Mouse (Mus musculus): Measurements from ENCODE around the gene Slc40a1. TPM values are rescaled to one million over a fixed set of nuclear protein-coding genes. Genes with fewer than 3 reads are reported as not detected.

Gene Slc40a1
- polyA plus RNA-seq, 1 experiment from 2014 or later = 30.8 TPM

DNA sequence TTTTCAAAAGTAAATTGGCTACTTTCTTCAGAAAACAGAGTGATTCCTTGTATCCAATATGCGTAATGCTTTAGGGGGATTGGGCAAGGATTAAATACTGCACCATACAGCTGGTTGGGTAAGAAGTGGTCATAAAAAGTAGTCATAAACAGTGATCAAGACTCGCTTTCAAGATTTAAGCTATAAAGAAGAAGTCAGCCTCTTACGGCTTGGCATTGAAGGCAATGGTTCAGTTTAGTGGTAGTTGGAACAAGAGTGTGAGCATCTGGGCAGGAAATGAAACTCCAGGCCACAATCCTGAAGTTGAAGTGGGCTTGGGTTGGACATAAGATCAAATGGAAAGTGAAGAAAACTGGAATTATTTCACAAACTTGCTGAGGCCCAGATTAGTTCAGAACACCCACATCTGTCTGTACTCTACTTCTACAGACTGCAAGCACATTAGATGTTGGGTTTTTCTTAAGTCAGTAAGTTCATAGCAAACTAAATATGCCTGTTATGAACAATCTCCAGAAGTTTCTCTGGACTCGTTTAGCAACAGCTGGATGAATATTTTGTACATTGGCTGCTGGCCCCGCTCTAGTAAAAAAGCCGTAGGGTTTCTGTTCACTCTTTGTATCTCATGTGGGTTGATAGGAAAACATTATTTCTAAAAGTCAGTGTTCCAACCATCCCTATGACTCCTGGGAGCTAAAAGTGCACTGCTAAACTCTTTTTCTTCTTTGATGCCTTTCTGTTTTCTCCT lies 32.0 kb downstream of the Slc40a1 start:
- no peak overlapping the region for H3K4me2 ChIP-seq (ENCODE audit: low read length)
- no peak overlapping the region for H3K27ac ChIP-seq (ENCODE audit: low read length)
- no peaks in the 10 kb centered on the region for H3K27me3 ChIP-seq (ENCODE audit: control insufficient read depth, insufficient read depth, low read depth, low read length)
- no peaks in the 10 kb centered on the region for H3K9me3 ChIP-seq (replicated peaks; ENCODE audit: control insufficient read depth, low read length, poor library complexity, severe bottlenecking)
- no peaks in the 10 kb centered on the region for H3K36me3 ChIP-seq (ENCODE audit: control insufficient read depth, insufficient read depth, low read length)
- 93% methylated on average over 6 of the region's 6 CpGs for WGBS
- H3K4me1 ChIP-seq (ENCODE audit: control insufficient read depth, insufficient read depth, low read length) = no peaks in the 10 kb centered on the region
- H3K9ac ChIP-seq (ENCODE audit: low read depth, low read length) = no peak overlapping the region
- H3K4me3 ChIP-seq (ENCODE audit: low read depth, low read length) = no peak overlapping the region
- no peak for ATAC-seq

DNA sequence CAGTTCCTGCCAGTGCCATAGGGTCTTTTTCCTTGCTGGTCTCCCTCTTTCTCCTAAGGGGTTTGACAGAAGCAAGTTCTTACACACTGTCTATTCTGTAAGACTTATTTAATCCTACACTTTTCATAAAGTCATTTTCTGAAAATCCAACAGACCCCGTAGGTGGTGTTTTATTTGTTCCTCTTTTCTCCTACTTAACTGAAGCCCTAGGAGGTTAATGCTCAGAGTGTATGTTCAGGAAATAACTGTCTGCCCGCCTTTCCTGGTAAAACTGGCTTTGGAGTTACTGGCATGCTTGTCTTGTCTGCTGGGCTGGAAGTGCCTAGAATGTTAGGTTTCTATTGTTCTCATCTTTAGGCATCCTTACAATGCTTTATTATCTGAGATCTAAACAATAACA lies 34.3 kb downstream of the Slc40a1 start:
- ATAC-seq = no peak
- Histone ChIP-seq H3K27me3 (ENCODE audit: control insufficient read depth, insufficient read depth, low read depth, low read length) (no peaks in the 10 kb centered on the region), H3K9me3 (replicated peaks; ENCODE audit: control insufficient read depth, low read length, poor library complexity, severe bottlenecking) (no peaks in the 10 kb centered on the region), H3K4me1 (ENCODE audit: control insufficient read depth, insufficient read depth, low read length) (no peaks in the 10 kb centered on the region), H3K27ac (ENCODE audit: low read length) (no peak overlapping the region), H3K36me3 (ENCODE audit: control insufficient read depth, insufficient read depth, low read length) (no peaks in the 10 kb centered on the region), H3K9ac (ENCODE audit: low read depth, low read length) (no peak overlapping the region), H3K4me2 (ENCODE audit: low read length) (no peak overlapping the region), H3K4me3 (ENCODE audit: low read depth, low read length) (no peak overlapping the region)
- WGBS = 78% methylated on average over 2 of the region's 2 CpGs

DNA sequence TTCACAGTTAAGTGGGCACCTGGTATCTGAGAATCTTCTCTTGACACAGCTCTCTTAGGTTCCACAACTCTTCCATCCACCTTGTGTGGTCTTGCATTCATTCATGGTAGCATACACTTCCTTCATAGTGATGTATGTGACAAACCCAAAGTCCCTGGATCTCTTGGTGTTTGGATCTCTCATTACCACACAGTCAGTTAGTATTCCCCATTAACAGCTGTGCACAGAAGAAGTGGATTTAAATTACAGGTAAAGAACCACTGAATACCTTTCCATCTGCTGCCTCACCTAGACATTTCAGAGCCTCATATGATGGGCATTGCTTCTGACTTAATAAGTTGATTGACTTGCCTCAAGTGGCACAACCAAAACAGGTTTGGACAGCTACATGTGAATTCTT lies 36.1 kb downstream of the Slc40a1 start, which contains the start of gene Gm5269:
TSS of gene Gm5269 (minus strand) at position 101 of the 400 bp plus-strand sequence.
- Histone ChIP-seq H3K9me3 (replicated peaks; ENCODE audit: control insufficient read depth, low read length, poor library complexity, severe bottlenecking) (no peaks in the 10 kb centered on the region), H3K27me3 (ENCODE audit: control insufficient read depth, insufficient read depth, low read depth, low read length) (no peaks in the 10 kb centered on the region), H3K4me3 (ENCODE audit: low read depth, low read length) (no peak within 1 kb of the TSS), H3K4me2 (ENCODE audit: low read length) (no peak within 1 kb of the TSS), H3K9ac (ENCODE audit: low read depth, low read length) (no peak within 1 kb of the TSS), H3K27ac (ENCODE audit: low read length) (no peak within 1 kb of the TSS), H3K4me1 (ENCODE audit: control insufficient read depth, insufficient read depth, low read length) (no peaks in the 10 kb centered on the region), H3K36me3 (ENCODE audit: control insufficient read depth, insufficient read depth, low read length) (no peaks in the 10 kb centered on the region)
- no peak for ATAC-seq

DNA sequence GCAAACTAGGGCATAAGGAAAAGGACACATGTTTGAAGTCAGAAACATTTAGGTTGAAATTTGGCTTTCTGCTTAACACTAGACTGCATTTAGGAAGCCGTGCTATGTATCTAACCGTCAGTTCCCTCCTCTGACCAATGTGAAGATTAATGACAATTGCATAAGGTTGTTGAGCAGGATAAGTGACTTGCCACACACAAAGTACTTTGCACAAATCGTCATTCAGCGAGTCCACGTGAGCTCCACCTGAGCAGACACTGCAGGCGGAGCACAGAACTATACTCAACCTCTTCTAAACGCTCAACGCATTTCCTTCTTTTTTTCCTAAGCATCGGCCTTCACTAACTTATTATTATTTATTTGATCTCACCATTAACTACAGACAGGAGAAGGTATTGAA lies 39.5 kb downstream of the Slc40a1 start:
- no peak overlapping the region for H3K9ac ChIP-seq (ENCODE audit: low read depth, low read length)
- no peak for ATAC-seq
- no peak overlapping the region for H3K27ac ChIP-seq (ENCODE audit: low read length)
- no peaks in the 10 kb centered on the region for H3K4me1 ChIP-seq (ENCODE audit: control insufficient read depth, insufficient read depth, low read length)
- WGBS = 90% methylated on average over 9 of the region's 9 CpGs
- H3K4me2 ChIP-seq (ENCODE audit: low read length) = no peak overlapping the region
- no peaks in the 10 kb centered on the region for H3K27me3 ChIP-seq (ENCODE audit: control insufficient read depth, insufficient read depth, low read depth, low read length)
- H3K9me3 ChIP-seq (replicated peaks; ENCODE audit: control insufficient read depth, low read length, poor library complexity, severe bottlenecking) = no peaks in the 10 kb centered on the region
- no peaks in the 10 kb centered on the region for H3K36me3 ChIP-seq (ENCODE audit: control insufficient read depth, insufficient read depth, low read length)
- no peak overlapping the region for H3K4me3 ChIP-seq (ENCODE audit: low read depth, low read length)

DNA sequence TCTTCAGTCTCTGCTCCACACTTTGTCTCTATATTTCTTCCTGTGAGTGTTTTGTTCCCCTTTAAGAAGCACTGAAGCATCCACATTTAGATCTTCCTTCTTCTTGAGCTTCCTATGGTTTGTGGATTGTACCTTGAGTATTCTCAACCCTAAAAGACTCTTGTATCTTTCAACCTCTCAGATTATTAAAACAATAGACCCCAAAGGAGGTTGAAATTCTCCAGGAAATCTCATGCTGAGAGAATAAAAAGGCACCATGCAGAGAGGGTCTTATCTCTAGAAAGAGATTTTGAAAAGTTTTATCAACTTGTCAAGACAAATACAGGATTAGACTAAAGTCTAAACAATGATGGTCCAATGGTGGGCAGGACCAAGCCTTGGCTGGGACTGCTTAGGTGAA lies 42.9 kb downstream of the Slc40a1 start:
- ATAC-seq = no peak
- Histone ChIP-seq H3K27ac (ENCODE audit: low read length) (no peak overlapping the region), H3K4me3 (ENCODE audit: low read depth, low read length) (no peak overlapping the region), H3K9me3 (replicated peaks; ENCODE audit: control insufficient read depth, low read length, poor library complexity, severe bottlenecking) (no peaks in the 10 kb centered on the region), H3K4me1 (ENCODE audit: control insufficient read depth, insufficient read depth, low read length) (no peaks in the 10 kb centered on the region), H3K9ac (ENCODE audit: low read depth, low read length) (no peak overlapping the region), H3K27me3 (ENCODE audit: control insufficient read depth, insufficient read depth, low read depth, low read length) (no peaks in the 10 kb centered on the region), H3K4me2 (ENCODE audit: low read length) (no peak overlapping the region), H3K36me3 (ENCODE audit: control insufficient read depth, insufficient read depth, low read length) (no peaks in the 10 kb centered on the region)

DNA sequence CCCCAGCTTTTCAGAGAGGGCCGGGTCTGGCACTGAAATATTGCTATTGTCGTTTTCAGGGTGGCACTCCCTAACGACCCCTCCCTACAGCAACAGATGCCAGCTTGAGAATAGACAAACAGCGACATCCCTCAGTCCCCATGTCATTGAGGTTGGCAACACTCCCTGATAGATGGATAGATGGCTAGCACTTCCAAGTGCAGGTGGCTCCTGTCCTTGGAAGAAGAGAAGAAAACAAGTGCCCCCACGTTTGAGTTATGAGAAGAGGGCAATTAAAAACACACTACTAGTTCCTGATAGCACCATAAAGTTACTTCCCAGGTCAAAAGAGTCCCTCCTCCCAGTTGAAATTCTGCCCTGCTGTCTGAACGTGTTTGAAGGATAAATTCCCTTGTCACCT lies 44.2 kb downstream of the Slc40a1 start:
- H3K4me1 ChIP-seq (ENCODE audit: control insufficient read depth, insufficient read depth, low read length) = no peaks in the 10 kb centered on the region
- no peaks in the 10 kb centered on the region for H3K27me3 ChIP-seq (ENCODE audit: control insufficient read depth, insufficient read depth, low read depth, low read length)
- 72% methylated on average over 6 of the region's 6 CpGs for WGBS
- H3K4me3 ChIP-seq (ENCODE audit: low read depth, low read length) = no peak overlapping the region
- no peak overlapping the region for H3K27ac ChIP-seq (ENCODE audit: low read length)
- ATAC-seq = no peak
- no peak overlapping the region for H3K9ac ChIP-seq (ENCODE audit: low read depth, low read length)
- H3K9me3 ChIP-seq (replicated peaks; ENCODE audit: control insufficient read depth, low read length, poor library complexity, severe bottlenecking) = no peaks in the 10 kb centered on the region
- H3K4me2 ChIP-seq (ENCODE audit: low read length) = no peak overlapping the region
- no peaks in the 10 kb centered on the region for H3K36me3 ChIP-seq (ENCODE audit: control insufficient read depth, insufficient read depth, low read length)

DNA sequence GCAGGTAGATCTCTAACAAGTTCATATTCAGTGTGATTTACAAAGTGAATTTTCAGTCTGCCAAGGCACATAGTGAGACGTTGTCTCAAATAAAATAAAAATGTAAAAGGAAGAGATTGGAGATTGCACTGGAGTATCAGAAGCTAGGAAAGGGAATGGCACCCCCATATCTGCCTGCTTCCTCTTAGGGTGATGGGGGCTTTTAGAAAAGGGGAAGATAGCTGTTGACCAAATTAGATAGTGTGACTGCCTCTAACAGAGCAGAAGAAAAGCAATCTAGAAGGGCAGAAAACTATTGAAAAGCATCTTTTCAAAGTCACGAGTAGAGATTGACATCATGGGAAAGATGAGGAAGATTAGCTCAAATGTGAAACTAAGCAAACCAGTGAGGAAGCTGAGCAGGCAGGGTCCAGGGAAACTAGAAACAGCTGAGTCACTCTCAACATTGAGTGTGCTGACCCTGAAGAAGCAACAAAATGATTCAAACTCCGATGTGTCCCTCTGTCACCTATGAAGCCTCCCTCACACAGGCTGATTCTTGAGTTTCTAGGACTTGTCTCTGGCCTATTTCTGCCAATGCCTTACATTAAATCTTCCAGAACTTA lies 45.0 kb downstream of the Slc40a1 start:
- H3K4me3 ChIP-seq (ENCODE audit: low read depth, low read length) = no peak overlapping the region
- no peak overlapping the region for H3K4me2 ChIP-seq (ENCODE audit: low read length)
- no peaks in the 10 kb centered on the region for H3K27me3 ChIP-seq (ENCODE audit: control insufficient read depth, insufficient read depth, low read depth, low read length)
- no peaks in the 10 kb centered on the region for H3K9me3 ChIP-seq (replicated peaks; ENCODE audit: control insufficient read depth, low read length, poor library complexity, severe bottlenecking)
- H3K27ac ChIP-seq (ENCODE audit: low read length) = no peak overlapping the region
- H3K4me1 ChIP-seq (ENCODE audit: control insufficient read depth, insufficient read depth, low read length) = no peaks in the 10 kb centered on the region
- no peaks in the 10 kb centered on the region for H3K36me3 ChIP-seq (ENCODE audit: control insufficient read depth, insufficient read depth, low read length)
- 72% methylated on average over 3 of the region's 3 CpGs for WGBS
- H3K9ac ChIP-seq (ENCODE audit: low read depth, low read length) = no peak overlapping the region
- no peak for ATAC-seq

DNA sequence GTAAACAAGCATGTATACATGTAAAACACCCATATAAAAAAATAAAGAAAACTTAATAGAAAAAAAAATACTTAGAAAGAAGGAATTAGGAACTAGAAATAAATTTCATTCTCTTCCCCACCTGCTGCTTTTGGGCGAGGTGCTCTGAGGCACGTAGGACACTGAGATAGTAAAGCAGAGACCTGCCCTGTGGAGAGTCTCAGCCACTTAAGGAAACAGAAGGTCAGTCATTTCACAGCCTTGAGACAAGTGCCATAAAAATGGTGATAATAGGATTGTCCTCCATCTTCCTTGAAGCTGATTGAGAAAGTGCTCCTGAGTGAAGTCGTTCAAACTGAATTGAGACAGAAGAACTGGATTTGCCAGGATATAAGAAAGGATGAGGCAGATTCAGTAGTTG lies 48.9 kb downstream of the Slc40a1 start:
- 90% methylated on average over 3 of the region's 3 CpGs for WGBS
- ATAC-seq = no peak
- H3K27me3 ChIP-seq (ENCODE audit: control insufficient read depth, insufficient read depth, low read depth, low read length) = no peaks in the 10 kb centered on the region
- no peaks in the 10 kb centered on the region for H3K9me3 ChIP-seq (replicated peaks; ENCODE audit: control insufficient read depth, low read length, poor library complexity, severe bottlenecking)
- no peaks in the 10 kb centered on the region for H3K36me3 ChIP-seq (ENCODE audit: control insufficient read depth, insufficient read depth, low read length)
- H3K4me1 ChIP-seq (ENCODE audit: control insufficient read depth, insufficient read depth, low read length) = no peaks in the 10 kb centered on the region
- no peak overlapping the region for H3K4me2 ChIP-seq (ENCODE audit: low read length)
- H3K9ac ChIP-seq (ENCODE audit: low read depth, low read length) = no peak overlapping the region
- no peak overlapping the region for H3K27ac ChIP-seq (ENCODE audit: low read length)
- no peak overlapping the region for H3K4me3 ChIP-seq (ENCODE audit: low read depth, low read length)

DNA sequence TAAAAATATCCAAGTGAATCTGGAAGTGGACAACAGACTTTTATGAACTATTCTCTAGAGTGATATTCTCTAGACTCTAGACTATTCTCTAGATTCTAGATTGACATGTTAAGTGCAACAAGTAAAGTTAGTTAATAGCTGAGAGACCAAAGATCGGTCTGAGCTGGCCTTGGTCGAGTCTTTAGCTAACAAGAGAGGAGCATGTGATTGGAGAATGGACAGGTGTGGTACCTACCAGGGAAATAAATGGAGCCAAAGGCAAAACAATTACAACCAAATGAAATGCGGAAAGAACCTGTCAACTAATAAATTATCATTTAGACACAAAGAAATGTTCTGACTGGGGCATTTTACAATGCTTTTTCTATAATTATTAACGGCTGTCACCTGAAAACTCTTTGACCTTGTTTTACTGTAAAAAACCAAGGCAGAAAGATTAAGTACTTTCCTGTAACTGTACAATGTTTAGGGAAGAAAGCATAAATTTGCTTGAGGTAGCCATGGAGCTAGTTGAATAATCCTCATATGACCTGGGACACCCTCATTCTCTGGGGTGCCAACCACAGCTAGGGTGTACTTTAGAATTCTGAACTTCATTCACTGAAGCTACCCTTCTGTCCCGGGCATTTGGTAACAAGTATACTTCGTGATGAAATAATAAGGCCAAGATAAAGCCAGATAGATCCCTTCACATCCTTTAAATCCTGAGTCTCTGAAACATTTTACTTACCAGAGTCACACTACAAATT lies 49.7 kb downstream of the Slc40a1 start:
- Histone ChIP-seq H3K4me1 (ENCODE audit: control insufficient read depth, insufficient read depth, low read length) (no peaks in the 10 kb centered on the region), H3K9me3 (replicated peaks; ENCODE audit: control insufficient read depth, low read length, poor library complexity, severe bottlenecking) (no peaks in the 10 kb centered on the region)
- 88% methylated on average over 6 of the region's 6 CpGs for WGBS

More for the DNA sequence above, 49.7 kb downstream of the Slc40a1 start:
- H3K27ac ChIP-seq (ENCODE audit: low read length) = no peak overlapping the region
- no peak overlapping the region for H3K4me2 ChIP-seq (ENCODE audit: low read length)
- no peak overlapping the region for H3K9ac ChIP-seq (ENCODE audit: low read depth, low read length)
- H3K27me3 ChIP-seq (ENCODE audit: control insufficient read depth, insufficient read depth, low read depth, low read length) = no peaks in the 10 kb centered on the region
- ATAC-seq = no peak
- H3K4me3 ChIP-seq (ENCODE audit: low read depth, low read length) = no peak overlapping the region
- no peaks in the 10 kb centered on the region for H3K36me3 ChIP-seq (ENCODE audit: control insufficient read depth, insufficient read depth, low read length)
